Mouse (Mus musculus) liver, embryonic 15.5 days (tissue): ENCODE results near the gene Gm49340. TPM values are rescaled to one million over a fixed set of nuclear protein-coding genes. Genes with fewer than 3 reads are reported as not detected.
"Not testable (repeated sequence)": the region's sequence is repeated elsewhere in the genome, so short reads cannot be mapped to it uniquely, and the experiment has no call there.

Experiments used
- ATAC-seq: fragments of 200-750 bp; cut with Nextera tagmentation; 2 replicates; pipeline ENCODE4 v1.8.0; 2017; ENCODE audit warnings: moderate number of reproducible peaks, mild to moderate bottlenecking, moderate library complexity; ENCODE audit not compliant: insufficient read depth
- H3K27ac ChIP-seq: fragments of 300-500 bp; sonication (generic); replicated peaks from 2 replicates; pipeline ENCODE4 v1.5.1; 2015; ENCODE audit warnings: mild to moderate bottlenecking, inconsistent platforms
- H3K27me3 ChIP-seq: fragments of 300-500 bp; sonication (generic); 2 replicates; pipeline ENCODE4 v1.6.1; 2015; ENCODE audit warnings: mild to moderate bottlenecking, inconsistent platforms
- H3K36me3 ChIP-seq: fragments of 300-500 bp; sonication (generic); replicated peaks from 2 replicates; pipeline ENCODE4 v1.6.1; 2015; ENCODE audit warnings: moderate library complexity, mild to moderate bottlenecking, inconsistent platforms
- H3K4me1 ChIP-seq: fragments of 300-500 bp; sonication (generic); replicated peaks from 2 replicates; pipeline ENCODE4 v1.6.1; 2015; ENCODE audit warnings: inconsistent platforms
- H3K4me2 ChIP-seq: fragments of 300-500 bp; sonication (generic); 2 replicates; pipeline ENCODE4 v1.6.1; 2015; ENCODE audit warnings: moderate library complexity, mild to moderate bottlenecking, inconsistent platforms
- H3K4me3 ChIP-seq: fragments of 300-500 bp; sonication (generic); replicated peaks from 2 replicates; pipeline ENCODE4 v1.5.1; 2015; ENCODE audit warnings: mild to moderate bottlenecking, inconsistent platforms
- H3K9ac ChIP-seq: fragments of 300-500 bp; sonication (generic); 2 replicates; pipeline ENCODE4 v1.6.1; 2015; ENCODE audit warnings: moderate library complexity, mild to moderate bottlenecking, inconsistent platforms
- H3K9me3 ChIP-seq: fragments of 300-500 bp; sonication (generic); replicated peaks from 2 replicates; pipeline ENCODE4 v1.6.1; 2016; ENCODE audit warnings: inconsistent platforms
- WGBS: fragments of 180-500 bp; shearing (Covaris S2); methylation state at CpG from one replicate; pipeline ENCODE4 v1.1.7; 2015; ENCODE audit warnings: mixed read lengths; ENCODE audit not compliant: insufficient replicate concordance; 5-methylcytosine and 5-hydroxymethylcytosine counted together
- polyA plus RNA-seq: library from polyadenylated mRNA; unstranded; fragments of >200 nt; fragmentation: Nextera tagmentation; extraction: Ambion mirVana; gene quantifications from 2 replicates; pipeline ENCODE4 v1.2.1, GENCODE M21; 2015

Gm49340 gene
- polyA plus RNA-seq, result 0.13 TPM in 1 of 2 replicates, not detected in the other

DNA sequence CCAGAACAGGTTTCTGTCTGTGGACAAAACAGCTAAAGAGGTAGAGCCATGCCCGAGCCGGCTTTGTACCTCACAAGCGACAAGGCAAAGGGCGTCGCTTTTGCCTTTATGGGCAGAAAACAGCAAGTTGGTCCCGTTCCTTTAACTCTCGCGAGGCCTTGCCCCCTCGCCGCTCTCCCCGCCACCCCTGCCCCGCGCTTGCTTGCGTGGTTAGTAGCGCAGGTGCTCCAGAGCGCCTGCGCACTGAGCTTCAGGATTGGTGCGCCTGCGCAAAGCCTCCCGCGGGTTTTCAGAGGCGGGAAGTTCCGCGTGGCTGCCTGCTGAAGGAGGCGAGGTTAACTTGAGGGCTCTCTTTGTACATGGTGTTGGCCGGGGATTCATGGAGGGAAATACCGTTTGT is at the start of gene Gm49340, which contains the start of the genes Aspa and Spata22:
Gene Gm49340, plus strand, starts transcription at position 300 of the 400 bp plus-strand sequence.
Gene Aspa, minus strand, starts transcription at position 155 of the 400 bp plus-strand sequence.
Gene Spata22, plus strand, starts transcription at position 300 of the 400 bp plus-strand sequence.
- no peak for ATAC-seq
- WGBS, result 74% methylated on average over 27 of the region's 27 CpGs
- H3K9ac ChIP-seq, result no peak within 1 kb of the TSS
- H3K4me3 ChIP-seq, result no peak within 1 kb of the TSS
- H3K27me3 ChIP-seq, result no peaks in the 10 kb centered on the region
- H3K27ac ChIP-seq, result no peak within 1 kb of the TSS
- H3K4me1 ChIP-seq, result no peaks in the 10 kb centered on the region
- no peak within 1 kb of the TSS for H3K4me2 ChIP-seq
- no peaks in the 10 kb centered on the region for H3K9me3 ChIP-seq
- no peaks in the 10 kb centered on the region for H3K36me3 ChIP-seq

DNA sequence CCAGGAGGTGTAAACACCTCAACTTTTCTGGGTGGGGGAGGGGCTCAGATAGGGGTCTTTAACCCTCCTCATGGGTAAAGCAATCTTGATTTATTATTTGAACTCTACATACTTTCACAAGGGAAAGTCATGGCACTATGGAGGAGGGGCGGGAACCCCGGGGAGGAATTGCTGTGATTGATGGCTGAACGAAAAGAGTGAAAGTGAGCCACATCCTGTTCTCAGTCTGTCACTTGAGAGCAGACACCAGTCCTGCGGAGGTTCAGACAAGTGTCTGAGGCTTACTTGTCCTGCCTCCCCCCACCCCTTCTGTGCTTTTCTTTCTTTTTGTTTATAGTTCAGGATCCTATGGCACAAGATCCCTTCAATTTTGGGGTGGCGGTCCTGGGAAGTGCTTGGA is 48.8 kb upstream of the Gm49340 start:
- Histone ChIP-seq H3K9me3 (no peaks in the 10 kb centered on the region), H3K36me3 (no peaks in the 10 kb centered on the region), H3K27ac (no peak overlapping the region), H3K9ac (no peak overlapping the region), H3K4me3 (no peak overlapping the region), H3K4me2 (no peak overlapping the region), H3K4me1 (no peaks in the 10 kb centered on the region), H3K27me3 (no peaks in the 10 kb centered on the region)
- WGBS, result 26% methylated on average over 5 of the region's 5 CpGs
- ATAC-seq, result no peak

DNA sequence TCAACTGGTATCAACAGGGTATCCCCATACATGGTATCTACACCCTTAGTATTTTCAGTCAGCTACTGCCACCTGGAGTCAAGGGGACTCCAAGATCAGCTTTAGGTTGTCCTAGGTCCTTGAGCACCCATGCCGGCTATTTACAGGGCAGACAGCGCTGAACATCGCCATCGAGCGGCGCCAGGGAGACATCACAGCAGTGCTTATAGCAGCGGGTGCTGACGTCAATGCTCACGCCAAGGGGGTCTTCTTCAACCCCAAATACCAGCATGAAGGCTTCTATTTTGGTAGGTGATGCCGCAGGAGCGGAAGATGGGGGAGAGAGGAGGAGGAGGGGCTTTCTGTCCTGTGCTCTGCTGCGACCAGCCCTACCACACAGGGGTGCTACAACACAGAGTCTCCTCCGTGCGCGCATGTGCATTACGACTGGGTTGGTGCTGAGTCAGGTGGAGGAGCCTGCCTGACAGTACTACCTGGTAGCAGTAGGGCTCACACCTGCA is 48.0 kb upstream of the Gm49340 start:
- WGBS, result 2% methylated on average over 16 of the region's 16 CpGs
- Histone ChIP-seq H3K27me3 (no peaks in the 10 kb centered on the region), H3K9ac (no peak overlapping the region), H3K4me3 (no peak overlapping the region), H3K27ac (no peak overlapping the region), H3K9me3 (no peaks in the 10 kb centered on the region), H3K4me2 (peak overlapping the region; percentile 49), H3K36me3 (no peaks in the 10 kb centered on the region), H3K4me1 (no peaks in the 10 kb centered on the region)
- ATAC-seq, result 0 out of 2 replicates have a peak, but pooled peaks have one; percentile 25

DNA sequence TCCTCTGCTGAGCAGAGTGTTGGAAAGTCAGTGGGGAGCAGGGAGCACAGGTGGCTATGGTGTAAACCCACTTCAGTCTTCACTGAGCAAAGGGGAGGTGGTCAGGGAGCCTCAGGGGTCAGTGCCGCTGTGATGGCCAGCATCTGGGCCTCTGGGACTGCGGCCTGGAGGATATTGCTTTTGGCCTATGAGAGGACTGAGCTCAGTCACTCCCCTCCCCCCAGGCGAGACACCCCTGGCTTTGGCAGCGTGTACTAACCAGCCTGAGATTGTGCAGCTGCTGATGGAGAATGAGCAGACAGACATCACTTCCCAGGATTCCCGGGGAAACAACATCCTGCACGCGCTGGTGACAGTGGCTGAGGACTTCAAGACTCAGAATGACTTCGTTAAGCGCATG is 46.2 kb upstream of the Gm49340 start:
- H3K9me3 ChIP-seq, result no peaks in the 10 kb centered on the region
- no peak overlapping the region for H3K9ac ChIP-seq
- no peak overlapping the region for H3K4me3 ChIP-seq
- H3K27ac ChIP-seq, result no peak overlapping the region
- no peaks in the 10 kb centered on the region for H3K36me3 ChIP-seq
- H3K27me3 ChIP-seq, result no peaks in the 10 kb centered on the region
- H3K4me1 ChIP-seq, result no peaks in the 10 kb centered on the region
- 55% methylated on average over 9 of the region's 9 CpGs for WGBS
- ATAC-seq, result no peak
- H3K4me2 ChIP-seq, result no peak overlapping the region

DNA sequence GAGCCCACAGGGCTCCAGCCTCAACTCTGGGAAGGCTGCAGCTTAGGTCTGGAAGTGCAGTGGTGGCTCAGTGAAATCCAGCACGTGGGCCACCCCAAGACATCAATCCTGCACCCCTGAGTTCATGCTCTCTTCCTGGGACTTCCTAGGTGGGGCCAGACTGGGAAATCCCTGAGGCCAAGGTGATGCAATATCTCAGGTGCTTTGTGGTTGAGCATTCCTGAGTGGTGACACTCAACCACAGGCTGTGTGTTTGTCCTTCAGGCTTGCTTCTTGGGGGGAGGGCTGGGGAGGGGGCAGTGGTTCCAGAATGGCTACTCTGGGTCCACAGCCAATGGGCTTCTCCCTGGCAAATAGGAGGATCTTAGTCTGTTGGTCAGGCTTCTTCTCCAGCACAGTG is 45.6 kb upstream of the Gm49340 start:
- ATAC-seq, result no peak
- Histone ChIP-seq H3K4me1 (no peaks in the 10 kb centered on the region), H3K9ac (no peak overlapping the region), H3K4me2 (no peak overlapping the region), H3K4me3 (no peak overlapping the region), H3K27ac (no peak overlapping the region), H3K36me3 (no peaks in the 10 kb centered on the region), H3K9me3 (no peaks in the 10 kb centered on the region), H3K27me3 (no peaks in the 10 kb centered on the region)
- 42% methylated on average over 1 of the region's 1 CpGs for WGBS

DNA sequence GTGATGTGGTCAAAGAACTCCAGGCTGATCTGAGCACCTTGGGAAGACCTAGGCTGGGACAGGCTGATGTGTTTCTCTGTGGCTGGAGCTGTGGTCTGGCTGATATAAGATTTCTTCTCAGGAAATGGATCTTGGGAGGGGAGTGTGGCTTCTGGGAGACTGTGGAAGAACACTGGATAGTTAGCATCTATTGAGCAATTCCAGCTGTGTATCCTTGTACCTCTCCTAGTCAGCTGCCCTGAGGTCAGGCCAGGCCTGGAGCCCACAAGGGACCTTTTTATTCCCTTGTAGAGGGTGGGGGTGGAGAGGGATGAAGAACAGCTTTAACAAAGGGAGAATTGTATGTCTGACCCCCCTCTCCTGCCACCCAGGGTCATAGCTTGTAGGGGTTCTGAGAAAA is 45.2 kb upstream of the Gm49340 start:
- Histone ChIP-seq H3K4me3 (no peak overlapping the region), H3K9ac (no peak overlapping the region), H3K36me3 (no peaks in the 10 kb centered on the region), H3K9me3 (no peaks in the 10 kb centered on the region), H3K27ac (no peak overlapping the region), H3K4me2 (no peak overlapping the region), H3K4me1 (no peaks in the 10 kb centered on the region), H3K27me3 (no peaks in the 10 kb centered on the region)
- ATAC-seq, result no peak

DNA sequence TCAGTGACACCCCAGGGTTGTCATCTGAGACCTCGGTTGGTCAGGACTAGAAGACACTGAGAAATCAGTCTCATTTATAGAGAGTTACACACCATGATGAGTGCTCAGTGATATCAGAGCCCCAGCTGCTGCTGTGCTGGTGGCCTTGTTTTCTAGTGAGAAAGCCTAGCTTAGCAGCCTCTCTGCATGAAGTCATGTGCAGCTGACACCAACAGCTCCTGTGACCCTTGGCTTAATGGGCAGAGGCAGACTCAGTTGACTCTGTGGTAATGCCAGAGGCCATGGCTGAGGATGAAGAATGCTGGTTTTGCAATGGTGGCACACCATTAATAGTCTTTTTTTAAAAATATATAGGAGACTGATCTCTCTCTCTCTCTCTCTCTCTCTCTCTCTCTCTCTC is 39.9 kb upstream of the Gm49340 start:
- 51% methylated on average over 1 of the region's 1 CpGs for WGBS
- Histone ChIP-seq H3K36me3 (no peaks in the 10 kb centered on the region), H3K27ac (no peak overlapping the region), H3K27me3 (no peaks in the 10 kb centered on the region), H3K4me3 (no peak overlapping the region), H3K9me3 (no peaks in the 10 kb centered on the region), H3K4me1 (no peaks in the 10 kb centered on the region), H3K4me2 (no peak overlapping the region), H3K9ac (no peak overlapping the region)
- no peak for ATAC-seq

DNA sequence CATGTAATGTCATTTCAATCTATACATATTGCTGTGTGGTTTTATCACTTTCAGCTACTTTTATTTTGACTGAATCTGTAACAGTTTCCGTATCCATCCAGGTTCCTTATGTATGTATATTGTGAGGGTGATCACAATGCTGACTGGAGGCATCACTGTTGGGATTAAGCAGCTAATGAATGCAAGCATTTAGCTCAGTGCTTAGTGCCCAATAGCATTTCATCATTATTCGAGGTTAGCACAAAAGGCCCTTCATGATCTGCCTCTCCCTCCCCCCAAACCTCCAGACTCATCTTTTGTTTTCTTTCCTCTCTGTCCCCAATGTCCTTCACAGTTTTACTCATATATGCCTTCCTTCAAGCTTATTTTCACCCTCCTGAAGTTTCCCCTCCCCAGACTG is 26.4 kb upstream of the Gm49340 start:
- H3K9ac ChIP-seq, result no peak overlapping the region
- H3K27me3 ChIP-seq, result no peaks in the 10 kb centered on the region
- no peak for ATAC-seq
- no peaks in the 10 kb centered on the region for H3K36me3 ChIP-seq
- no peaks in the 10 kb centered on the region for H3K9me3 ChIP-seq
- H3K4me3 ChIP-seq, result no peak overlapping the region
- no peak overlapping the region for H3K27ac ChIP-seq
- H3K4me1 ChIP-seq, result no peaks in the 10 kb centered on the region
- WGBS, result 42% methylated on average over 2 of the region's 2 CpGs
- no peak overlapping the region for H3K4me2 ChIP-seq

DNA sequence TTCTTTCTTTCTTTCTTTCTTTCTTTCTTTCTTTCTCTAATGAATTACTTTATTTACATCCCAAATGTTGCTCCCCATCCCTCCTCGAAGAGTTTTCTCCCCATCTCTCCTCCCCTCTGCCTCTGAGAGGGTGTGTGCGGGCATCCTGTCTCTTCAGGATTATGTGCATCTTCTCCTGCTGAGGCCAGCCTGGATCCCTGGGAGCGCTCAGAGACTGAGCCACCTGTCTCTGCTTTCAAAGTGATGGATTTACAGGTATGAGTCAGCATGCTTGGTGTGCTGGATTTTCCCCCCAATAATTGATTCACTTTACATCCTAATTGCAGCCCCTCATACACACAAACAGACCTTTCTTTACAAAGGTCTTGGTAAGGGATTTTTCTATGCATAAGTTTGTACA is 13.6 kb upstream of the Gm49340 start:
- H3K27me3 ChIP-seq, result no peaks in the 10 kb centered on the region
- H3K9me3 ChIP-seq, result no peaks in the 10 kb centered on the region
- no peak overlapping the region for H3K9ac ChIP-seq
- H3K4me1 ChIP-seq, result no peaks in the 10 kb centered on the region
- no peaks in the 10 kb centered on the region for H3K36me3 ChIP-seq
- H3K4me2 ChIP-seq, result no peak overlapping the region
- no peak for ATAC-seq
- H3K4me3 ChIP-seq, result no peak overlapping the region
- no peak overlapping the region for H3K27ac ChIP-seq
- 36% methylated on average over 3 of the region's 3 CpGs for WGBS

DNA sequence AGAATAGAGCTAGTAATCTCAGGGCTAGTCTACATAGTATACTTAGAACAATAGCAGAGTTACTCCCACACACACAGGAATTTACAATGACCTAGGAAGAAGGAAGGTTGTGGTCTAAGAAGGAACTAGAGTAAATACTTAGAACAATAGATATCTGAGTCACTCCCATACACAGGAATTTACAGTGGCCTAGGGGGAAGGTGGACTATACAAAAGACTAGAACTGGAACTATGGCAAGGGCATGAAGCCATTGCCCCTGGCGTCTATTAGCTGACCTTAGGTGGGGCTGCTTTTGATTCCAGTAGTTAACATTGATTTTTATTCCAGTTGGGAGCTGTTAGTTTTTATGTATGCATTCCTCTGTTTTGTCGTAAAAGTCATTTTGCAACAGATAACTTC is 11.0 kb upstream of the Gm49340 start:
- not testable (repeated sequence) for H3K9me3 ChIP-seq, H3K27ac ChIP-seq, H3K4me3 ChIP-seq, ATAC-seq, H3K36me3 ChIP-seq, H3K27me3 ChIP-seq, H3K9ac ChIP-seq, H3K4me1 ChIP-seq, H3K4me2 ChIP-seq
- 55% methylated on average over 2 of the region's 2 CpGs for WGBS

DNA sequence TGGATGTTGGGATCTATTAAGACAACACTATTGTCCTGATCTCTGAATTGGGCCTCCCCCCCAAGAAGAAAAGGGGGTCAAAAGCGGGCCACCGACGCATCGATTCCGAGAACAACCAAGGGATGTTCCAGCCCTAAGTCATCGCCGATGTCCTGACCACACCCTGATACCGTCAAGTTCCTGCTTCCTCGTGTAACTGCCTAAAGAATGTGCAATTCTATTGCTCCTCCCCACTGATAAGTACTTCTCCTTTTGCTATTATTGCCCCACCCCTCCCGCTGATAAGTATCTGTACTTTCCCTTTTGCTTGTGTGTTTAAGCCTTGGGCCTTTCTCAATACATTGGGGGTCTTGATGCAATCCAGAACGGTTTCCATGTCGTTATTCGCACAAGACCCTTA is 8.5 kb upstream of the Gm49340 start:
- ATAC-seq, H3K36me3 ChIP-seq, H3K4me1 ChIP-seq, H3K9ac ChIP-seq, H3K9me3 ChIP-seq, H3K27ac ChIP-seq, H3K27me3 ChIP-seq, H3K4me2 ChIP-seq, H3K4me3 ChIP-seq: not testable (repeated sequence)
- 63% methylated on average over 13 of the region's 13 CpGs for WGBS
